Mouse (Mus musculus) lung, adult 2 months (tissue): ENCODE results near the gene Gm10840. TPM values are rescaled to one million over a fixed set of nuclear protein-coding genes. Genes with fewer than 3 reads are reported as not detected.
A peak's percentile ranks its signal among the peaks of the same experiment; 100 is the strongest.

Experiments
- DNase-seq: peaks from one replicate; pipeline ENCODE4 v3.0.0; 2022
- H3K4me1 ChIP-seq: fragments of 200-500 bp; 2 replicates; pipeline ENCODE4 v1.6.1; 2011; ENCODE audit warnings: low read length; ENCODE audit not compliant: control insufficient read depth, insufficient read depth
- H3K4me3 ChIP-seq: fragments of 200-500 bp; replicated peaks from 2 replicates; pipeline ENCODE3; 2011; ENCODE audit warnings: low read depth, mild to moderate bottlenecking, control low read depth, low read length; ENCODE audit errors: extremely low read depth
- CTCF ChIP-seq: fragments of 200-500 bp; IDR thresholded peaks from 2 replicates; pipeline ENCODE4 v1.5.1; 2011; ENCODE audit warnings: mild to moderate bottlenecking, low read length, control low read depth; ENCODE audit not compliant: insufficient read depth
- POLR2A ChIP-seq: fragments of 200-500 bp; IDR thresholded peaks from 2 replicates; pipeline ENCODE4 v1.6.1; 2011; ENCODE audit warnings: low read depth, mild to moderate bottlenecking, control low read depth, low read length, borderline replicate concordance; ENCODE audit errors: extremely low read depth
- WGBS: fragments of 180-500 bp; shearing (Covaris S2); methylation state at CpG from one replicate; pipeline ENCODE4 v1.1.7; 2018; 5-methylcytosine and 5-hydroxymethylcytosine counted together
- polyA plus RNA-seq: library from polyadenylated mRNA; depleted of rRNA; stranded (reverse); fragments of >200 nt; gene quantifications from 2 replicates; pipeline ENCODE4 v1.2.3, GENCODE M21; 2012

The Gm10840 gene
- polyA plus RNA-seq, 1 experiment, result not detected

- 51% methylated on average over 3 of the region's 3 CpGs for WGBS
- no peak overlapping the region for H3K4me3 ChIP-seq
- H3K4me1 ChIP-seq, result peaks cover 2% of the 10 kb centered on the region; the same call in 1 of the 2 replicates
- no peak for DNase-seq
- TF ChIP-seq POLR2A, result no peak
- TF ChIP-seq CTCF, result no peak
Measured at GRCm38 (mm10) chr11:106175081-106175480, 14.4 kb downstream of the Gm10840 start.

- H3K4me3 ChIP-seq, result no peak overlapping the region
- no peak for DNase-seq
- TF ChIP-seq POLR2A (no peak), CTCF (no peak)
- H3K4me1 ChIP-seq, result peaks cover 5% of the 10 kb centered on the region; the same call in 1 of the 2 replicates
- WGBS, result 71% methylated on average over 5 of the region's 5 CpGs
Measured at GRCm38 (mm10) chr11:106176372-106176771, 15.7 kb downstream of the Gm10840 start.

- 55% methylated on average over 5 of the region's 5 CpGs for WGBS
- peaks cover 5% of the 10 kb centered on the region; the same call in 1 of the 2 replicates for H3K4me1 ChIP-seq
- DNase-seq, result no peak
- H3K4me3 ChIP-seq, result no peak overlapping the region
- no peak for TF ChIP-seq CTCF
- no peak for TF ChIP-seq POLR2A
Measured at GRCm38 (mm10) chr11:106178036-106178782, 17.6 kb downstream of the Gm10840 start.

GRCm38 (mm10) chr11:106179711-106180448, 19.2 kb downstream of the Gm10840 start:
- Histone ChIP-seq H3K4me1 (peaks cover 5% of the 10 kb centered on the region; the same call in 1 of the 2 replicates), H3K4me3 (no peak overlapping the region)
- no peak for DNase-seq
- WGBS, result 61% methylated on average over 7 of the region's 7 CpGs
- no peak for TF ChIP-seq CTCF
- TF ChIP-seq POLR2A, result no peak

GRCm38 (mm10) chr11:106180449-106180801, 19.8 kb downstream of the Gm10840 start:
- Histone ChIP-seq H3K4me1 (peaks cover 5% of the 10 kb centered on the region; the same call in 1 of the 2 replicates), H3K4me3 (no peak overlapping the region)
- no peak for DNase-seq
- WGBS, result 80% methylated on average over 2 of the region's 2 CpGs
- no peak for TF ChIP-seq POLR2A

- TF ChIP-seq POLR2A (no peak), CTCF (no peak)
- H3K4me1 ChIP-seq, result no peaks in the 10 kb centered on the region
- 89% methylated on average over 4 of the region's 4 CpGs for WGBS
- DNase-seq, result no peak
- H3K4me3 ChIP-seq, result no peak overlapping the region
Measured at GRCm38 (mm10) chr11:106187326-106187725, 26.7 kb downstream of the Gm10840 start.

GRCm38 (mm10) chr11:106191716-106192115, 31.1 kb downstream of the Gm10840 start:
- TF ChIP-seq CTCF (no peak), POLR2A (no peak)
- 96% methylated on average over 3 of the region's 3 CpGs for WGBS
- DNase-seq, result no peak
- no peak overlapping the region for H3K4me3 ChIP-seq
- H3K4me1 ChIP-seq, result peaks cover 2% of the 10 kb centered on the region

GRCm38 (mm10) chr11:106192241-106192640, 31.6 kb downstream of the Gm10840 start:
- peaks cover 2% of the 10 kb centered on the region for H3K4me1 ChIP-seq
- TF ChIP-seq CTCF (no peak), POLR2A (no peak)
- no peak overlapping the region for H3K4me3 ChIP-seq
- WGBS, result 70% methylated on average over 5 of the region's 5 CpGs
- no peak for DNase-seq

GRCm38 (mm10) chr11:106192657-106193370, 32.2 kb downstream of the Gm10840 start:
- Histone ChIP-seq H3K4me3 (peak overlapping the region; percentile 77), H3K4me1 (peaks cover 2% of the 10 kb centered on the region)
- TF ChIP-seq CTCF, result no peak
- TF ChIP-seq POLR2A, result no peak
- DNase-seq, result no peak
- 8% methylated on average over 19 of the region's 19 CpGs for WGBS
